Mouse (Mus musculus) neural tube, embryonic 13.5 days (tissue): ENCODE measurements at regions not wholly inside any gene's neighbourhood (a gene's known extent, or its start where the extent isn't known, plus 50 kb on each side); places are given as distances from the start of the nearest gene placed in this dataset.

ENCODE experiments used
- ATAC-seq: fragments of 200-750 bp; cut with Nextera tagmentation; 2 replicates; pipeline ENCODE4 v1.8.0; 2017; ENCODE audit warnings: low read depth, mild to moderate bottlenecking, moderate TSS enrichment, moderate library complexity
- H3K27ac ChIP-seq: fragments of 300-500 bp; sonication (generic); replicated peaks from 2 replicates; pipeline ENCODE4 v1.5.1; 2015; ENCODE audit warnings: moderate library complexity, mild to moderate bottlenecking, inconsistent platforms
- H3K27me3 ChIP-seq: fragments of 300-500 bp; sonication (generic); 2 replicates; pipeline ENCODE4 v1.6.1; 2015; ENCODE audit warnings: mild to moderate bottlenecking, inconsistent platforms
- H3K36me3 ChIP-seq: fragments of 300-500 bp; sonication (generic); 2 replicates; pipeline ENCODE4 v1.6.1; 2015; ENCODE audit warnings: mild to moderate bottlenecking, inconsistent platforms
- H3K4me1 ChIP-seq: fragments of 300-500 bp; sonication (generic); replicated peaks from 2 replicates; pipeline ENCODE4 v1.6.1; 2015; ENCODE audit warnings: inconsistent platforms
- H3K4me2 ChIP-seq: fragments of 300-500 bp; sonication (generic); 2 replicates; pipeline ENCODE4 v1.6.1; 2015; ENCODE audit warnings: inconsistent platforms, mild to moderate bottlenecking, moderate library complexity
- H3K4me3 ChIP-seq: fragments of 300-500 bp; sonication (generic); 2 replicates; pipeline ENCODE4 v1.5.1; 2015; ENCODE audit warnings: mild to moderate bottlenecking, inconsistent platforms
- H3K9ac ChIP-seq: fragments of 300-500 bp; sonication (generic); 2 replicates; pipeline ENCODE4 v1.6.1; 2015; ENCODE audit warnings: moderate library complexity, mild to moderate bottlenecking, inconsistent platforms
- H3K9me3 ChIP-seq: fragments of 300-500 bp; sonication (generic); 2 replicates; pipeline ENCODE4 v1.6.1; 2016; ENCODE audit warnings: inconsistent platforms
- WGBS: fragments of 180-500 bp; shearing (Covaris S2); methylation state at CpG from one replicate; pipeline ENCODE4 v1.1.7; 2015; 5-methylcytosine and 5-hydroxymethylcytosine counted together

DNA sequence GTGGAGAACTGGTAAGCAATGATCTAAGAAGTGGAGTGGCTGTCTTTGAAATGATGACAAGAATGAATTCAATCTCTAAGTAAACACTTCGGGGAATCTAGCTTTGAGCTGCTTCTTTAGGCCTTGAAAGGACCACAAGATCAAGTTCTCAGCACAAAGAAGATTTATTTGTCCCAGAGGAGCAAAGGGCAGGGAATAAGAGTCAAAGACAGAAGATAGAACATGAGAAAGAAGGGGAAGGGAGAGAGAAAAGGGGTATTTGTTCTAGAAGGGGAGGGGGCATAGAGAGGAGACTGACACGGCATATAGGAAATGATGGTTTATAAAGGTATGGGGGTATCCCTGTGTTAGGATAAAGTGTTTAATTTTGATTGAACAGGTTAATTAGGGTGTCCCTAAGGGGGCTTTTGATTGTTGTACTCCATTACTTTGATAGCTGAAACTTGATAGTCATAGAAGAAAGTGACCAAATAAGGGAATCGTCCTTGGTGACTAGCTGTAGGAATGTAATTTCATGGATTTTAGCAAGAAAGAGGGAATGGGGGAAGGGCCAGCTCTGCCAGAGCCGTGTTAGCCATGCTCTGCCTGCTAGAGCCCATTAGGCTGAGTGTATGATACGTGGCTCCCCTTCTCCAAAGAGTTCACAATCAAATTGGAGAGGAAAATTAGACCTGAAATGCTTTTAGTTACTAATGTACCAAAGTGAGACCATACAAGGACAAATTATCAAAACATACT is 531.1 kb upstream of the Tbl1xr1 start:
- H3K4me1 ChIP-seq = peaks cover 21% of the 10 kb centered on the region
- H3K27me3 ChIP-seq = no peaks in the 10 kb centered on the region
- no peak overlapping the region for H3K27ac ChIP-seq
- no peak for ATAC-seq
- H3K9me3 ChIP-seq = no peaks in the 10 kb centered on the region
- H3K4me3 ChIP-seq = no peak overlapping the region
- H3K9ac ChIP-seq = no peak overlapping the region
- WGBS = 13% methylated on average over 5 of the region's 5 CpGs
- H3K4me2 ChIP-seq = no peak overlapping the region
- H3K36me3 ChIP-seq = no peaks in the 10 kb centered on the region

DNA sequence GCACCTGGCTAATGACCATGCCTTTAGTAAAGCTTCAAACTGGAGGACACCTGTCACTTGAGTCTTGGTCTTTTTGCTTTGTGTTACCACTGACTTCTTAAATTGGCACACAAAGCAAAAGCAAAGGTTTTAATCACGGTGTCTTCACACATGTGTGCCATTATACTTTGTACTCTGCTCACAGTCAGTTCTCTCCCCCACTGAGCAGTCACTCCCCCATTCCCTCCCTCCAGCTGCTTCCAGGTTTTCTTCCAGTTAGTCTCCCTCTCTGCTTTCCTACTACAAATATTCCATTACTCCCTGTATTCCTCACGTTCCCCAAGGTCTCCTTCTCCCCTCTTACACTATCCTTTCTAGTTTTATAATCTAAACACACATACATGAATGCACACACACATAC is 530.0 kb upstream of the Tbl1xr1 start:
- Histone ChIP-seq H3K27me3 (no peaks in the 10 kb centered on the region), H3K9me3 (no peaks in the 10 kb centered on the region), H3K4me2 (no peak overlapping the region), H3K9ac (no peak overlapping the region), H3K4me1 (peaks cover 21% of the 10 kb centered on the region), H3K36me3 (no peaks in the 10 kb centered on the region), H3K27ac (0 out of 2 replicates have a peak overlapping the region, but pooled peaks have one; percentile 1), H3K4me3 (no peak overlapping the region)
- no peak for ATAC-seq
- WGBS = 42% methylated on average over 2 of the region's 2 CpGs

DNA sequence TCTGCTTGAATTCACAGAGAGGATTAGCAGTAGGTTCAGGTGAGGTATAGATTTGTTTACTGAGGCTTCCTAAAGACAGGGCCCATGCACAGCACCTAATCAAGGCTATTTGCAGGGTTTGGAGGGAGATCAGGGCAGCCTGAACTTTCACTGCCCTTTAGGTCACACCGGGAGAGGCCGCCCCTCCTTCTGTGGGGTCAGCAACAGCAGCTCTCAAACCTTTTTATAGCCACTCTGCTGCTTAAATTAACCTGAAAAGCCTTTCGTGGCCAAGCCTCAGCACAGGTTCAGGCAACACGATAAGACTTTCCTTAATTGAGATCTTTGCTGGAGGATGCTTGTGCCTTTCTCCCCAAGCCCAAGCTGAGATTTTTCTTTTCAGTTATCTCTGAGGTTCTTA is 526.8 kb upstream of the Tbl1xr1 start:
- Histone ChIP-seq H3K9me3 (no peaks in the 10 kb centered on the region), H3K9ac (no peak overlapping the region), H3K4me2 (no peak overlapping the region), H3K27me3 (no peaks in the 10 kb centered on the region), H3K27ac (no peak overlapping the region), H3K4me1 (peaks cover 41% of the 10 kb centered on the region), H3K36me3 (no peaks in the 10 kb centered on the region), H3K4me3 (no peak overlapping the region)
- no peak for ATAC-seq
- WGBS = 35% methylated on average over 4 of the region's 4 CpGs

DNA sequence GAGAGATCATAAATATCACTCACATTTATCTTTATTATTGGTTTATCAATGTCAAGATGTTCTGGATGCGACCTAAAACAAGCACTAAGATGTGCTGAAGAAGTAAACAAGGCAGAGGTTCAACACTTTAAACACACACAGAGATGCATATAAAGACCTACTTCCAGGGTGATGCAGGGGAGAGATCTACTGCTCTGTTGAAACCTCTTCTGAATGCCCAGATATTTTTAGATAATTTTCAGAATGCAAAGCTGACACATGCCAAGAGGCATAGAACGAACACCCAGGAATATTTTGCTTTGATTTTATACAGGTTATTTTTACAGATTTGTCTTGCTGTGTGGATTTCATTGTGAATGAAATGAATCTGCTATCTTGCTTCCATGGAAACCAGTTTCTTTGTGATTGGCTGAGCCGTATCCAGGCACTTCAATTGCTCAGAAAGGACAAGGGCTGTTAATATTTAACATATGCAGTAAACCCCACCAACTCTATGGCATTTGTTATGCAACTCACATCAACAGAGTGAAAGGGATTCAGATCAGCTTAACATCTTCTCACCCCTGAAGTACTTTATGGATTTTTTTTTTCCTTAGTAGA is 523.2 kb upstream of the Tbl1xr1 start:
- Histone ChIP-seq H3K9ac (no peak overlapping the region), H3K27ac (peak overlapping the region; percentile 52), H3K9me3 (no peaks in the 10 kb centered on the region), H3K4me1 (peaks cover 26% of the 10 kb centered on the region), H3K27me3 (no peaks in the 10 kb centered on the region), H3K4me2 (no peak overlapping the region), H3K4me3 (no peak overlapping the region), H3K36me3 (no peaks in the 10 kb centered on the region)
- whole genome bisulfite sequencing = 31% methylated on average over 3 of the region's 3 CpGs
- peak; percentile 70 for ATAC-seq

DNA sequence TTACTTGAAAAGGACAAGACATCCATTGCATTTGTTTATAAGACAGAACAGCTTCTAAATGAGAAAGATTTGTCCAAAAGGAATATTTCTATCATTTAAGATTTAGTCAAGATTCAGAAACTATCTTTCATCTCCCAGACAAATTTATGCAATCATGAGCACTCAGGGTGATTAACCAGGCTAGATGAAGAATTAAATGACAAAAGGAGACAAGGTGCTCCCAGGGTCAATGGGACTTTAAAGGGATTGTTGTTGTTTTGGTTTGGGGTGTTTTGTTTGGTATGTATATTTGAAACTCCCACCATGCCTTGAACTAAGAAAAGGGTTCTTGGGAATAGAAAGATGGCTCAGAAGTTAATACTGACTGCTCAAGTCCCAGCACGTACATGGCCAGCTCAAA is 522.6 kb upstream of the Tbl1xr1 start:
- no peak overlapping the region for H3K4me2 ChIP-seq
- H3K9ac ChIP-seq = no peak overlapping the region
- no peaks in the 10 kb centered on the region for H3K36me3 ChIP-seq
- H3K9me3 ChIP-seq = no peaks in the 10 kb centered on the region
- no peak for ATAC-seq
- no peak overlapping the region for H3K4me3 ChIP-seq
- 55% methylated on average over 1 of the region's 1 CpGs for WGBS
- no peaks in the 10 kb centered on the region for H3K27me3 ChIP-seq
- peak overlapping the region; percentile 52 for H3K27ac ChIP-seq
- H3K4me1 ChIP-seq = peaks cover 32% of the 10 kb centered on the region

DNA sequence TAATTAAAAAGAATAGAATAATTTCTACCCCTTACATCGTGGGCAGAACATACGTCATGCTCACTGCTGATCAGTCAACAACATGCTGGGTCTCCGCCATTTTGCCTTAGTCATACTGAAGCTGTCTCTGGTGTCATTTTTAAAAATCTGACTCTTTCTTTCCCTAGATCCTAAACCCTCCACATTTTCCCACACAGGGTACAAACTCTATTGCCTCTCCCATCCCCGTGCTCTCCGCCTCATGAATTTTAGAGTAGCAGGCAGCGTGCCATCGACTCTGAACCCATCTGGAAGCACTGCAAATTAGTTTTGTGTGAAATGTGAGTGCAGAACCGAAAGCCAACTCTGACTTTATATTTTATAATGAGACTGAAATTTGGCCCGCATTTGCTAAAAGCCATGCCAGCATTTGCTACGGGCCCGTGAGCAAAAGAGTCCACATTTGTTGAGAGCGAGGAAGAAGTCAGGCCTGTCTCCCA is 518.5 kb upstream of the Tbl1xr1 start:
- Histone ChIP-seq H3K9ac (no peak overlapping the region), H3K4me3 (no peak overlapping the region), H3K9me3 (no peaks in the 10 kb centered on the region), H3K4me2 (0 out of 2 replicates have a peak overlapping the region, but pooled peaks have one; percentile 9), H3K36me3 (no peaks in the 10 kb centered on the region), H3K27me3 (no peaks in the 10 kb centered on the region), H3K27ac (peak overlapping the region; percentile 75), H3K4me1 (peaks cover 29% of the 10 kb centered on the region)
- 41% methylated on average over 12 of the region's 12 CpGs for WGBS
- ATAC-seq = peak; percentile 89

DNA sequence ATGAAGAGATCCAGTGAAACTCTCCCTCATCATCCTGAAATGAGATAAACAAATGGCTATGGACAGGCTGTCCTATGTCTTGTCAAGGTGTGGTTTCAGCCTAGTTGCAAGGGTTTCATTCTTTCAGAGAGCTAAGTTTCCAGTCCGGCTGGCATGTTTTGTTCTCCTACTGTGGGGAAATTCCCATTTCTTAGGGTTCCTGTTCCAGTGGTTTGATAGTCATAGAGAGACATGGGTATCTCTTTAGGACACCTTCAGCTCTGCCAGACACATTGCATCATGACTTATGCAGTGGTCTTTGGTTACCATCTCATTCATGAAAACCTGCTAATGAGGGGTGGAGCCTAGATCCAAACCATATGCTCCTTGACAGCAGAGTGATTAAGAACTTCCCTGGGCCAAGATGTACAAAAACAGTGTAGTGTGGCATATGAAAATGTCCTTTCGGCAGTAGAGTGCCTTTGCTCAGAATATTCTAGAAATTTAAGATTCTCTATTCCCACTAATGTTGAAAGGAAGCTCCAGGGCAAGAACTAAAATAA is 513.6 kb upstream of the Tbl1xr1 start:
- no peak overlapping the region for H3K9ac ChIP-seq
- peaks cover 27% of the 10 kb centered on the region for H3K4me1 ChIP-seq
- H3K4me3 ChIP-seq = no peak overlapping the region
- ATAC-seq = no peak
- no peaks in the 10 kb centered on the region for H3K36me3 ChIP-seq
- H3K9me3 ChIP-seq = no peaks in the 10 kb centered on the region
- no peaks in the 10 kb centered on the region for H3K27me3 ChIP-seq
- no peak overlapping the region for H3K4me2 ChIP-seq
- WGBS = 88% methylated on average over 2 of the region's 2 CpGs
- no peak overlapping the region for H3K27ac ChIP-seq

DNA sequence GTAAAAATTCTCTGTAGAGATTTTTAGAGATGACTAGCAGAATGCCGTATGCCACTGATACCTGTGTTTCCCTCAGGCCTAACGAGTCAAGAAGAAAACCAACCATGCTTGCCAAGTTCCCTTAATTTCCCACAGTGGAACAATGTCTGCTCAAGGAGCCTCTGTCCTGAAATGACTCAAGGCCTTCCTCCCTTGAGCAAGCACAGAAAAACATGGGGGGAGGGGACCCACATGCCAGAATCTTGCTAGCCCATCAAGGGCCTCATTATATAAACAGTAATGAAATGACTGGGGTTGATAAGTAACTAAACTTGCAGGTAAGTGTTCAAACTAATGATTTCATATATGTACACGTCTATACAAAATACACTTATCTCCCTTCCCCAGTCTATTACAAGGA is 513.0 kb upstream of the Tbl1xr1 start:
- Histone ChIP-seq H3K36me3 (no peaks in the 10 kb centered on the region), H3K9me3 (no peaks in the 10 kb centered on the region), H3K4me2 (no peak overlapping the region), H3K27me3 (no peaks in the 10 kb centered on the region), H3K4me1 (peaks cover 23% of the 10 kb centered on the region), H3K9ac (no peak overlapping the region), H3K4me3 (no peak overlapping the region), H3K27ac (no peak overlapping the region)
- ATAC-seq = no peak
- WGBS = 72% methylated on average over 3 of the region's 3 CpGs

DNA sequence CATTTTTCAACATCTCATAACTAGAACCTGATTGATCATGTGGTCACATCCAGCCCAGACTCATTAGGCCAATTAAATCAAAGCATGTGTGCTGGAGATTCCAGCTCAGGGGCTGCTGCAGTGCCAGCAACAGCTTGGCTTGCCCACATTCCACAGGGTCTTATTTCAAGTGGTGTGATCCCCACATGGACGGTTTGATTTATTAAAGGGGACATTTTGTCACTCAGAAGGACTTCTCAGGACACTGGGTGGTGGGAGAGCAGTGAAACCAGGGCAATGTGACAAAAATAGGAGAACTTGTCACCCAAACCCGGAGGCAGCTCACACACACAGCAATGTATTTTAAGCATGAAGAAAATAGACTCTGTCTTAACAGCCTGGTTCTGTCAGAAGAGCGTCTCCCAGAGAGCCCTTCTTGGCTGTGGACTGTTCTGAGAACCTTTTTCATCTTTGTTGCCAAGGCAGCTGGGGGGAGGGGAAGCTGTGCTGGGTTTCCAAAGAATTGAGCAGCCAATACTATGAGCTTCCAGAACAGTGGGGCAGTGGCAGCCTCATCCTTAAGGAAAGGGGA is 512.2 kb upstream of the Tbl1xr1 start:
- ATAC-seq = peak; percentile 80
- 28% methylated on average over 3 of the region's 3 CpGs for WGBS
- H3K9me3 ChIP-seq = no peaks in the 10 kb centered on the region
- no peaks in the 10 kb centered on the region for H3K27me3 ChIP-seq
- H3K4me2 ChIP-seq = no peak overlapping the region
- no peak overlapping the region for H3K4me3 ChIP-seq
- H3K36me3 ChIP-seq = no peaks in the 10 kb centered on the region
- peak overlapping the region; percentile 62; the same call in 1 of the 2 replicates for H3K27ac ChIP-seq
- H3K9ac ChIP-seq = no peak overlapping the region
- peaks cover 17% of the 10 kb centered on the region for H3K4me1 ChIP-seq

DNA sequence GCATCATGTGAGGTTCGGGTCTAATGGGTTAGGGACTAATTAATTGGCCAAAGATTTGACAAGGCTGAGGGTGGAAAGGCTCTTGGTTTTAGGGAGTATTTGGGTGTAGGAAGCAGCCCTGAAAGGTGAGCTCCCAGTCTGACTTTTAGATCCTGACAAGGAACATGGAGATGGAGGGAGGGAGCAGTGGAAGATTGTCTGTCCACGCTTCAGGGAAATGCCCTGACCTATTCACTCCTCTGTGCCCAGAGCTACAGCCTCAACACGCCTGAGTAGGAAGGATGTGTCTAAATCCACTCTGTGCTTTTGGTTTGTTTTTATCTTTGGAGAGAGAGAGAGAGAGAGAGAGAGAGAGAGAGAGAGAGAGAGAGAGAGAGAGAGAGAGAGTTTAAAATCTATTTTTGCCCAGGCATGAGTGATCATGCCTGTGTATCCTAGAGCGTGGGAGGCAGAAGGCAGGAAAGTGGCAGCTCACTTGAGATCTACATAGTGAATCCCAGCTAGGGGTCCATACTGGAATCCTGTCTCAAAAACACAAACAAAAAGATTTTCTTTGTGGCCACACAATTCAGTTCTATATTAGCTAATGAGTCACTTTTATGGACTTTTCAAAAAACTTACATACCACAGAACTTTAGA is 511.5 kb upstream of the Tbl1xr1 start:
- Histone ChIP-seq H3K4me3 (no peak overlapping the region), H3K27me3 (no peaks in the 10 kb centered on the region), H3K4me1 (peaks cover 17% of the 10 kb centered on the region), H3K9me3 (no peaks in the 10 kb centered on the region), H3K36me3 (no peaks in the 10 kb centered on the region), H3K27ac (peak overlapping the region; percentile 62; the same call in 1 of the 2 replicates), H3K4me2 (no peak overlapping the region), H3K9ac (no peak overlapping the region)
- no peak for ATAC-seq
- 73% methylated on average over 4 of the region's 4 CpGs for WGBS

DNA sequence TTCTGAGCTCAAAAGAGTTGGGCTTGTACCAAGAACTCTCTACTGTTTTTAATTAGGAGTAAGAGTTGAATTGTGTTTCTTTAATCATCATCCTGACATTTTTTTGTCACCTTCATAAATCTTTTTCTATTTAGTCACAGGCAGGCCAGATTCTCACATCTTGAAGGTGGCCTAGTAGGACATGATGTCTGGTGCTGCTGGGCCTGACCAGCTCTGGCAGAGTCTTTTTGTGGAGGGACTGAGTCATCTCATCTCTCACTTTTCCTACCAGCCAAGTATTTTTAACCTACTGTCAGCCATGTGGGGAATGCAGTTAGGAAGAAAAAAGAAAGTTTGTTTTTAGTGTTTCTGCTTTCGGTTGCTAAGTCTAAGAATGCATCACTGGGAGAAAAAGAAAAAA is 506.7 kb upstream of the Tbl1xr1 start:
- no peak for ATAC-seq
- H3K4me2 ChIP-seq = no peak overlapping the region
- WGBS = 86% methylated on average over 1 of the region's 1 CpGs
- no peaks in the 10 kb centered on the region for H3K36me3 ChIP-seq
- peaks cover 4% of the 10 kb centered on the region for H3K4me1 ChIP-seq
- H3K9ac ChIP-seq = no peak overlapping the region
- no peak overlapping the region for H3K4me3 ChIP-seq
- H3K27me3 ChIP-seq = no peaks in the 10 kb centered on the region
- no peak overlapping the region for H3K27ac ChIP-seq
- no peaks in the 10 kb centered on the region for H3K9me3 ChIP-seq

DNA sequence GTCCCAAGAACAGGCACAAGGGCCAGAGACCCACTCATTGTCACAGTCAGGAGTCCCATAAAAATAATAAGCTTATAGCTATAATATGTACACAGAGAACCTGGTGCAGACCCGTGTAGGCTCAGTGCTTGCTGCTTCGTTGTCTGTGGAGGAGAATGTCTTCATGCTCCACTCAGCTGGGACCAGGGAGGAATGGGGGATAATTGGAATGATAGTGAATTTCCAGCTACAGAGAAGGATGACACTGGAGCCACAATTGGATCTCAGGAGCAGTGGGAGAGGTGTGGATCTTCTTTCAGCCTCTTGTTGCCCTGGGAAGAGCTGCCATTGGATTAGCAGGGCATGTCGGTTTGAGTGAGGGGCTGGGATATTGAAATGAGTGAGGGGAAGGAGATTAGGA is 497.8 kb upstream of the Tbl1xr1 start:
- no peak overlapping the region for H3K4me2 ChIP-seq
- WGBS = 72% methylated on average over 3 of the region's 3 CpGs
- ATAC-seq = no peak
- H3K9me3 ChIP-seq = no peaks in the 10 kb centered on the region
- no peaks in the 10 kb centered on the region for H3K4me1 ChIP-seq
- H3K4me3 ChIP-seq = no peak overlapping the region
- H3K27ac ChIP-seq = no peak overlapping the region
- H3K36me3 ChIP-seq = no peaks in the 10 kb centered on the region
- no peaks in the 10 kb centered on the region for H3K27me3 ChIP-seq
- H3K9ac ChIP-seq = no peak overlapping the region
